Mouse (Mus musculus) ES-Bruce4 (cell line): Measurements from ENCODE around the gene Nr1h4. TPM values are rescaled to one million over a fixed set of nuclear protein-coding genes. Genes with fewer than 3 reads are reported as not detected.

Experiments
- H3K27ac ChIP-seq: 2 replicates; pipeline ENCODE4 v1.5.1; 2012; ENCODE audit warnings: low read length, inconsistent platforms; ENCODE audit not compliant: insufficient read depth
- H3K27me3 ChIP-seq: 2 replicates; pipeline ENCODE4 v1.6.1; 2012; ENCODE audit warnings: mild to moderate bottlenecking, low read length, inconsistent platforms; ENCODE audit not compliant: control insufficient read depth, poor library complexity, insufficient read depth, severe bottlenecking
- H3K36me3 ChIP-seq: 2 replicates; pipeline ENCODE4 v1.6.1; 2012; ENCODE audit warnings: inconsistent platforms, mild to moderate bottlenecking, low read length, moderate library complexity; ENCODE audit not compliant: control insufficient read depth, poor library complexity, insufficient read depth, severe bottlenecking
- H3K4me1 ChIP-seq: one replicate; pipeline ENCODE4 v1.8.1; 2011; ENCODE audit warnings: low read length; ENCODE audit not compliant: control insufficient read depth, insufficient read depth
- H3K4me3 ChIP-seq: 2 replicates; pipeline ENCODE4 v1.5.1; 2011; ENCODE audit warnings: low read depth, mild to moderate bottlenecking, low read length
- H3K9ac ChIP-seq: 2 replicates; pipeline ENCODE4 v1.6.1; 2012; ENCODE audit warnings: low read depth, mild to moderate bottlenecking, inconsistent platforms; ENCODE audit not compliant: poor library complexity, severe bottlenecking
- H3K9me3 ChIP-seq: replicated peaks from 2 replicates; pipeline ENCODE4 v1.6.1; 2012; ENCODE audit warnings: mild to moderate bottlenecking, low read length, inconsistent platforms; ENCODE audit not compliant: control insufficient read depth, poor library complexity, insufficient read depth, severe bottlenecking
- CTCF ChIP-seq: IDR thresholded peaks from one replicate; pipeline ENCODE4 v1.8.1; 2011; ENCODE audit warnings: low read depth, low read length
- EP300 ChIP-seq: IDR thresholded peaks from 2 replicates; pipeline ENCODE4 v1.6.1; 2011; ENCODE audit warnings: low read depth, low read length; ENCODE audit not compliant: insufficient read depth
- POLR2A ChIP-seq: IDR thresholded peaks from one replicate; pipeline ENCODE4 v1.8.1; 2011; ENCODE audit warnings: low read length; ENCODE audit not compliant: insufficient read depth
- polyA plus RNA-seq: library from polyadenylated mRNA; stranded (reverse); fragments of >200 nt; gene quantifications from 2 replicates; pipeline ENCODE4 v1.2.4, GENCODE M21; 2011; ENCODE audit warnings: low read depth; ENCODE audit not compliant: missing spikeins, insufficient read depth, insufficient read length

Nr1h4 gene
- polyA plus RNA-seq, 1 experiment = not detected

- no peaks in the 10 kb centered on the region for H3K9me3 ChIP-seq
- TF ChIP-seq CTCF = peak; percentile 31
- no peak for TF ChIP-seq EP300
- no peak for TF ChIP-seq POLR2A
- H3K4me3 ChIP-seq = no peak overlapping the region
- H3K36me3 ChIP-seq = no peaks in the 10 kb centered on the region
- no peak overlapping the region for H3K9ac ChIP-seq
- H3K27ac ChIP-seq = no peak overlapping the region
- no peaks in the 10 kb centered on the region; the same call in 1 of the 2 replicates for H3K27me3 ChIP-seq
- no peaks in the 10 kb centered on the region for H3K4me1 ChIP-seq
These were observed 71.4 kb downstream of the Nr1h4 start for GRCm38 (mm10) chr10:89461856-89462507.

- no peak overlapping the region for H3K9ac ChIP-seq
- TF ChIP-seq CTCF (no peak), EP300 (no peak), POLR2A (no peak)
- no peak overlapping the region for H3K27ac ChIP-seq
- H3K4me1 ChIP-seq = no peaks in the 10 kb centered on the region
- no peaks in the 10 kb centered on the region for H3K9me3 ChIP-seq
- H3K36me3 ChIP-seq = no peaks in the 10 kb centered on the region
- H3K27me3 ChIP-seq = no peaks in the 10 kb centered on the region; the same call in 1 of the 2 replicates
- no peak overlapping the region for H3K4me3 ChIP-seq
These were observed 72.4 kb downstream of the Nr1h4 start for GRCm38 (mm10) chr10:89460972-89461371.

GRCm38 (mm10) chr10:89458770-89459169, 74.6 kb downstream of the Nr1h4 start:
- Histone ChIP-seq H3K27me3 (no peaks in the 10 kb centered on the region; the same call in 1 of the 2 replicates), H3K36me3 (no peaks in the 10 kb centered on the region), H3K9ac (no peak overlapping the region), H3K27ac (no peak overlapping the region), H3K4me1 (no peaks in the 10 kb centered on the region), H3K9me3 (no peaks in the 10 kb centered on the region), H3K4me3 (no peak overlapping the region)
- TF ChIP-seq CTCF (no peak), EP300 (no peak), POLR2A (no peak)

- Histone ChIP-seq H3K27me3 (no peaks in the 10 kb centered on the region; the same call in 1 of the 2 replicates), H3K9me3 (no peaks in the 10 kb centered on the region), H3K4me1 (peaks cover 2% of the 10 kb centered on the region), H3K9ac (no peak overlapping the region), H3K36me3 (no peaks in the 10 kb centered on the region), H3K27ac (no peak overlapping the region), H3K4me3 (no peak overlapping the region)
- TF ChIP-seq POLR2A (no peak), CTCF (no peak), EP300 (no peak)
These were observed 79.6 kb downstream of the Nr1h4 start for GRCm38 (mm10) chr10:89453794-89454193.

GRCm38 (mm10) chr10:89453068-89453641, 80.2 kb downstream of the Nr1h4 start:
- Histone ChIP-seq H3K36me3 (no peaks in the 10 kb centered on the region), H3K27ac (no peak overlapping the region), H3K27me3 (no peaks in the 10 kb centered on the region), H3K9me3 (no peaks in the 10 kb centered on the region), H3K9ac (no peak overlapping the region), H3K4me1 (peaks cover 2% of the 10 kb centered on the region), H3K4me3 (no peak overlapping the region)
- TF ChIP-seq POLR2A = no peak
- TF ChIP-seq EP300 = no peak
- TF ChIP-seq CTCF = no peak

- Histone ChIP-seq H3K4me3 (no peak overlapping the region), H3K9me3 (no peaks in the 10 kb centered on the region), H3K27ac (no peak overlapping the region), H3K9ac (no peak overlapping the region), H3K27me3 (no peaks in the 10 kb centered on the region), H3K36me3 (no peaks in the 10 kb centered on the region), H3K4me1 (peaks cover 2% of the 10 kb centered on the region)
- TF ChIP-seq CTCF (no peak), EP300 (no peak), POLR2A (no peak)
These were observed 83.0 kb downstream of the Nr1h4 start for GRCm38 (mm10) chr10:89450411-89450810.
